Comparison of ENCODE assay signal across 21 mouse cellular contexts in genomic region chr12:85756455-85756854, GRCm38 (mm10).
"Had no signal": no experiment of that assay in that cellular context is flagged by ENCODE, and none has a peak within 500 bp of the region (broad histone marks: within the 10 kb centered on the region; RNA-seq: fewer than 3 reads in every experiment).

No protein-coding gene starts in this region.

- H3K9ac ChIP-seq: heart, embryonic 12.5 days; hindbrain, embryonic 13.5 days; hindbrain, embryonic 15.5 days; limb, embryonic 13.5 days; limb, embryonic 15.5 days; liver, embryonic 12.5 days; liver, embryonic 14.5 days had no signal

- H3K27me3 ChIP-seq: heart, embryonic 12.5 days; hindbrain, embryonic 13.5 days; hindbrain, embryonic 15.5 days; limb, embryonic 13.5 days; limb, embryonic 15.5 days; liver, embryonic 12.5 days had no signal

- H3K4me2 ChIP-seq: heart, embryonic 12.5 days; hindbrain, embryonic 13.5 days; hindbrain, embryonic 15.5 days; limb, embryonic 13.5 days; limb, embryonic 15.5 days; liver, embryonic 12.5 days had no signal

- H3K4me1 ChIP-seq: hindbrain, embryonic 13.5 days; hindbrain, embryonic 15.5 days; limb, embryonic 13.5 days; limb, embryonic 15.5 days; liver, embryonic 12.5 days had no signal

- DNase-seq: gastrocnemius, postnatal 14 days; gastrocnemius, postnatal 36 days; heart, adult 2 months; heart, postnatal 14 days; heart, postnatal 36 days; kidney, adult 2 months; kidney, postnatal 10 days; kidney, postnatal 36 days; layer of hippocampus, adult 9-11 months; layer of hippocampus, postnatal 36 days; left cerebral cortex, postnatal 4 days had no signal

- H3K4me3 ChIP-seq: heart, adult 2 months; heart, embryonic 10.5 days; heart, embryonic 12.5 days; hindbrain, embryonic 13.5 days; hindbrain, embryonic 15.5 days; limb, embryonic 13.5 days; limb, embryonic 15.5 days; liver, embryonic 12.5 days had no signal

- H3K27ac ChIP-seq: heart, adult 2 months; heart, embryonic 10.5 days; hindbrain, embryonic 13.5 days; hindbrain, embryonic 15.5 days; hindbrain, postnatal 0 days; limb, embryonic 13.5 days; limb, embryonic 15.5 days; liver, embryonic 12.5 days; liver, embryonic 14.5 days had no signal

- H3K9me3 ChIP-seq: heart, embryonic 10.5 days; heart, embryonic 12.5 days; hindbrain, embryonic 13.5 days; hindbrain, embryonic 15.5 days; limb, embryonic 13.5 days; limb, embryonic 15.5 days; liver, embryonic 12.5 days had no signal

- H3K36me3 ChIP-seq: heart, embryonic 10.5 days; heart, embryonic 12.5 days; hindbrain, embryonic 13.5 days; hindbrain, embryonic 15.5 days; limb, embryonic 13.5 days; limb, embryonic 15.5 days; liver, embryonic 12.5 days had no signal

- ATAC-seq: hindbrain, postnatal 0 days; intestine, embryonic 16.5 days; liver, embryonic 12.5 days had no signal
